10 mouse cellular contexts compared by ENCODE assay signal in the genomic region with DNA sequence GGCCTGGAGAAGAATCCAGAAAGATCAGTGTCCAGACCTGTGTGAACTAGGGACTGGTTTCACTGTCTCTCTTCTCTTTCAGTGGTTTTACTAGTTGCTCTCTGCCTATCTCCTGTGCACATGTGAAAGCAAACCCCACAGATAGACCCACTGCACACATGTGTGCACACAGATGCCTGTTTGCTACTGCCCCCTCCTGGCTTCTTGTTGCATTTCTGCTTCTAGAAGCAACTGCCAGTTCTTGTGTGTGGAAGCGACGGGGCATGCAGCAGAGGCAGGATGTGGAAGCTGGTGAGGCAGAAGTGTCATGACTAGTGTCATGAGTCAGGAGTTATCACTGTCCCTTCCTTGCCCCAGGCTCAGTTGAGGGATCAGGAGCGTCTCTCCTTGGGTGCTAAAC. TPM values are rescaled to one million over a fixed set of nuclear protein-coding genes. Genes with fewer than 3 reads are reported as not detected.
DNase-seq lines count a peak whose midpoint lies in the region; ATAC-seq and TF ChIP-seq lines count a peak whose summit lies in the region.
"Had no signal": no experiment of that assay in that cellular context is flagged by ENCODE, and none has a peak within 500 bp of the region (broad histone marks: within the 10 kb centered on the region; RNA-seq: fewer than 3 reads in every experiment).

No protein-coding gene starts in this region.

- H3K4me1 ChIP-seq in kidney, adult 2 months (ENCODE audit: control insufficient read depth, insufficient read depth, low read length) = no peaks in the 10 kb centered on the region
- H3K4me1 ChIP-seq: embryonic facial prominence, embryonic 12.5 days had no signal

- H3K4me3 ChIP-seq in kidney, adult 2 months (ENCODE audit: insufficient read depth, low read depth, low read length) = no peak overlapping the region
- H3K4me3 ChIP-seq: embryonic facial prominence, embryonic 12.5 days had no signal

- peak; percentile 11 for DNase-seq in kidney, adult 2 months
- DNase-seq in kidney, postnatal 14 days = no peak
- peak; percentile 85 for DNase-seq in CD4-positive, CD25-positive, alpha-beta regulatory T cell, adult 2 months (ENCODE audit: low read depth, low spot score)
- DNase-seq in T-cell, adult 2 months (ENCODE audit: low spot score) = peak; percentile 66
- no peak for DNase-seq in ovary, postnatal 10 days (ENCODE audit: low spot score)
- DNase-seq in cerebellum, adult 11 months = no peak

- no peak for TF ChIP-seq POLR2A in kidney, adult 2 months (IDR thresholded peaks at IDR 0.05; ENCODE audit: low read depth, low read length)

- ATAC-seq in granulocyte monocyte progenitor cell, adult 5-6 weeks (replicated peaks; ENCODE audit: poor library complexity, severe bottlenecking) = peak; percentile 52
- ATAC-seq in megakaryocyte-erythroid progenitor cell, adult 5-6 weeks (replicated peaks; ENCODE audit: low FRiP score, low TSS enrichment, poor library complexity, severe bottlenecking) = peak; percentile 42; the same call in 1 of the 2 replicates

- H3K36me3 ChIP-seq in kidney, adult 2 months (ENCODE audit: control insufficient read depth, insufficient read depth, low read length) = no peaks in the 10 kb centered on the region

- peak; percentile 64 for TF ChIP-seq CTCF in kidney, adult 2 months (conservative IDR thresholded peaks at IDR 0.05; ENCODE audit: insufficient read depth, insufficient read length, low read depth, low read length)

- 49% methylated on average over 3 of the region's 3 CpGs for WGBS in kidney, adult 2 months

- H3K27ac ChIP-seq in kidney, adult 2 months (ENCODE audit: insufficient read depth, low read depth, low read length) = no peak overlapping the region
- H3K27ac ChIP-seq: embryonic facial prominence, embryonic 12.5 days had no signal

- no peaks in the 10 kb centered on the region for H3K27me3 ChIP-seq in kidney, adult 2 months (replicated peaks; ENCODE audit: control insufficient read depth, insufficient read depth, low read length)
- H3K27me3 ChIP-seq: embryonic facial prominence, embryonic 12.5 days had no signal

RNA-seq across cellular contexts. Expression of gene Orm2, which starts 9.6 kb away (rescaled TPM):
- 0.16 TPM in 1 of 2 replicates, not detected in the other for polyA plus RNA-seq in kidney, adult 2 months (2012; rRNA removed)
- total RNA-seq in granulocyte monocyte progenitor cell, adult 5-6 weeks (2014; fragmentation: Nextera tagmentation) = not detected in 2 replicates
- total RNA-seq in granulocyte monocyte progenitor cell, adult 5-6 weeks (2017) = not detected in 2 replicates
- total RNA-seq in megakaryocyte-erythroid progenitor cell, adult 5-6 weeks (2014; fragmentation: Nextera tagmentation) = not detected in 2 replicates
- not detected in 2 replicates for total RNA-seq in megakaryocyte-erythroid progenitor cell, adult 5-6 weeks (2017)
- total RNA-seq: left cerebral cortex, postnatal 25 days had no signal
- polyA plus RNA-seq: embryonic facial prominence, embryonic 12.5 days had no signal

RNA-seq across cellular contexts. Expression of gene Orm3, which starts 15.9 kb away (rescaled TPM):
- polyA plus RNA-seq in kidney, adult 2 months (2012; rRNA removed) = 0.14 and 0.38 TPM in 2 replicates
- total RNA-seq in granulocyte monocyte progenitor cell, adult 5-6 weeks (2014; fragmentation: Nextera tagmentation) = not detected in 2 replicates
- not detected in 2 replicates for total RNA-seq in granulocyte monocyte progenitor cell, adult 5-6 weeks (2017)
- total RNA-seq in megakaryocyte-erythroid progenitor cell, adult 5-6 weeks (2014; fragmentation: Nextera tagmentation) = not detected in 2 replicates
- total RNA-seq in megakaryocyte-erythroid progenitor cell, adult 5-6 weeks (2017) = not detected in 2 replicates
- total RNA-seq: left cerebral cortex, postnatal 25 days had no signal
- polyA plus RNA-seq: embryonic facial prominence, embryonic 12.5 days had no signal

RNA-seq across cellular contexts. Expression of gene Orm1, which starts 27.5 kb away (rescaled TPM):
- polyA plus RNA-seq in kidney, adult 2 months (2012; rRNA removed) = 7.1 and 8.9 TPM in 2 replicates
- total RNA-seq in granulocyte monocyte progenitor cell, adult 5-6 weeks (2014; fragmentation: Nextera tagmentation) = not detected in 2 replicates
- 1.3 and 3.2 TPM in 2 replicates for total RNA-seq in granulocyte monocyte progenitor cell, adult 5-6 weeks (2017)
- not detected in 2 replicates for total RNA-seq in megakaryocyte-erythroid progenitor cell, adult 5-6 weeks (2014; fragmentation: Nextera tagmentation)
- 5.1 TPM in 1 of 2 replicates, not detected in the other for total RNA-seq in megakaryocyte-erythroid progenitor cell, adult 5-6 weeks (2017)
- total RNA-seq: left cerebral cortex, postnatal 25 days had no signal
- polyA plus RNA-seq: embryonic facial prominence, embryonic 12.5 days had no signal

RNA-seq across cellular contexts. Expression of gene Akna, which starts 31.3 kb away (rescaled TPM):
- 2.2 and 5.8 TPM in 2 replicates for polyA plus RNA-seq in kidney, adult 2 months (2012; rRNA removed)
- 32.9 and 33.6 TPM in 2 replicates for total RNA-seq in granulocyte monocyte progenitor cell, adult 5-6 weeks (2014; fragmentation: Nextera tagmentation)
- total RNA-seq in granulocyte monocyte progenitor cell, adult 5-6 weeks (2017) = 9.7 and 13.6 TPM in 2 replicates
- total RNA-seq in megakaryocyte-erythroid progenitor cell, adult 5-6 weeks (2014; fragmentation: Nextera tagmentation) = 29.6 and 30.1 TPM in 2 replicates
- total RNA-seq in megakaryocyte-erythroid progenitor cell, adult 5-6 weeks (2017) = 3.0 and 5.7 TPM in 2 replicates

Comparison
In these comparisons a context has a peak if more than half of its experiments do, and no peak if none do; other contexts are left out.
1. DNase-seq: peak in kidney, adult 2 months (single experiment), CD4-positive, CD25-positive, alpha-beta regulatory T cell, adult 2 months (single experiment) and T-cell, adult 2 months (single experiment); none in kidney, postnatal 14 days (single experiment), ovary, postnatal 10 days (single experiment) and cerebellum, adult 11 months (single experiment).